Mouse (Mus musculus) testis, postnatal 10 days (tissue): ENCODE measurements at regions not wholly inside any gene's neighbourhood (a gene's known extent, or its start where the extent isn't known, plus 50 kb on each side); places are given as distances from the start of the nearest gene placed in this dataset.

Experiments used
- DNase-seq: peaks from one replicate; pipeline ENCODE4 v3.0.0; 2021; ENCODE audit warnings: low spot score

GRCm38 (mm10) chr8:6582732-6583131 lies 1477.6 kb upstream of the Slc10a2 start:
- DNase-seq, result no peak

GRCm38 (mm10) chr8:6577868-6578634 lies 1472.9 kb upstream of the Slc10a2 start:
- no peak for DNase-seq

GRCm38 (mm10) chr8:6575241-6575640 lies 1470.1 kb upstream of the Slc10a2 start:
- DNase-seq, result no peak

- DNase-seq, result no peak
These were observed 1468.3 kb upstream of the Slc10a2 start for GRCm38 (mm10) chr8:6573492-6573891.

GRCm38 (mm10) chr8:6572066-6572665 lies 1467.0 kb upstream of the Slc10a2 start:
- peak; percentile 92 for DNase-seq

- DNase-seq, result no peak
These were observed 1445.8 kb upstream of the Slc10a2 start for GRCm38 (mm10) chr8:6550965-6551364.

GRCm38 (mm10) chr8:6527171-6527570 lies 1422.0 kb upstream of the Slc10a2 start:
- DNase-seq, result no peak

- no peak for DNase-seq
These were observed 1410.9 kb upstream of the Slc10a2 start for GRCm38 (mm10) chr8:6515882-6516682.

GRCm38 (mm10) chr8:6492453-6492852 lies 1387.3 kb upstream of the Slc10a2 start:
- DNase-seq, result no peak

- no peak for DNase-seq
These were observed 1376.8 kb upstream of the Slc10a2 start for GRCm38 (mm10) chr8:6481966-6482365.

GRCm38 (mm10) chr8:6471089-6471488 lies 1365.9 kb upstream of the Slc10a2 start:
- DNase-seq, result no peak

- no peak for DNase-seq
These were observed 1351.5 kb upstream of the Slc10a2 start for GRCm38 (mm10) chr8:6456553-6457180.

GRCm38 (mm10) chr8:6448301-6448700 lies 1343.2 kb upstream of the Slc10a2 start:
- no peak for DNase-seq

- DNase-seq, result no peak
These were observed 1333.9 kb upstream of the Slc10a2 start for GRCm38 (mm10) chr8:6439069-6439468.
